Mouse (Mus musculus) hindbrain, embryonic 14.5 days (tissue): ENCODE data around the gene Usp46. TPM values are rescaled to one million over a fixed set of nuclear protein-coding genes. Genes with fewer than 3 reads are reported as not detected.

Experiments
- ATAC-seq: fragments of 200-750 bp; cut with Nextera tagmentation; 2 replicates; pipeline ENCODE4 v1.8.0; 2017; ENCODE audit warnings: moderate number of reproducible peaks, mild to moderate bottlenecking, moderate TSS enrichment, moderate library complexity; ENCODE audit not compliant: low FRiP score
- DNase-seq: peaks from one replicate; pipeline ENCODE4 v3.0.0-alpha.2; 2015; ENCODE audit warnings: low spot score
- H3K27ac ChIP-seq: fragments of 300-500 bp; sonication (generic); 2 replicates; pipeline ENCODE4 v1.5.1; 2014; ENCODE audit warnings: mild to moderate bottlenecking, moderate library complexity
- H3K27me3 ChIP-seq: fragments of 300-500 bp; sonication (generic); 2 replicates; pipeline ENCODE4 v1.6.1; 2014; ENCODE audit warnings: mild to moderate bottlenecking, low read length, mixed read lengths; ENCODE audit not compliant: control insufficient read depth, insufficient read depth
- H3K36me3 ChIP-seq: fragments of 300-500 bp; sonication (generic); replicated peaks from 2 replicates; pipeline ENCODE4 v1.6.1; 2014; ENCODE audit not compliant: control insufficient read depth, insufficient read depth
- H3K4me1 ChIP-seq: fragments of 300-500 bp; sonication (generic); replicated peaks from 2 replicates; pipeline ENCODE4 v1.6.1; 2014; ENCODE audit warnings: antibody characterized with exemption, low read length, mixed read lengths; ENCODE audit not compliant: control insufficient read depth, insufficient read depth
- H3K4me2 ChIP-seq: fragments of 300-500 bp; sonication (generic); replicated peaks from 2 replicates; pipeline ENCODE4 v1.6.1; 2014; ENCODE audit warnings: mild to moderate bottlenecking, moderate library complexity
- H3K4me3 ChIP-seq: fragments of 300-500 bp; sonication (generic); replicated peaks from 2 replicates; pipeline ENCODE4 v1.5.1; 2014; ENCODE audit warnings: mild to moderate bottlenecking, low read length
- H3K9ac ChIP-seq: fragments of 300-500 bp; sonication (generic); 2 replicates; pipeline ENCODE4 v1.6.1; 2014
- H3K9me3 ChIP-seq: fragments of 300-500 bp; sonication (generic); 2 replicates; pipeline ENCODE4 v1.6.1; 2016; ENCODE audit warnings: low read length; ENCODE audit not compliant: control insufficient read depth
- WGBS: fragments of 180-500 bp; shearing (Covaris S2); extraction: QIAGEN DNeasy Blood & Tissue Kit; methylation state at CpG from one replicate; pipeline ENCODE4 v1.1.7; 2014; 5-methylcytosine and 5-hydroxymethylcytosine counted together
- polyA plus RNA-seq: library from polyadenylated mRNA; unstranded; fragments of >200 nt; fragmentation: Nextera tagmentation; extraction: Ambion mirVana; gene quantifications from 2 replicates; pipeline ENCODE4 v1.2.1, GENCODE M21; 2014

Usp46 gene
- polyA plus RNA-seq, 1 experiment from 2014 or later = 41.1 TPM

- Histone ChIP-seq H3K9me3 (no peaks in the 10 kb centered on the region), H3K4me3 (no peak overlapping the region), H3K9ac (no peak overlapping the region), H3K36me3 (no peaks in the 10 kb centered on the region), H3K4me2 (no peak overlapping the region), H3K27ac (no peak overlapping the region), H3K27me3 (no peaks in the 10 kb centered on the region), H3K4me1 (peaks cover 4% of the 10 kb centered on the region; the same call in 1 of the 2 replicates)
- no peak for DNase-seq
- ATAC-seq = no peak
- WGBS = 96% methylated on average over 4 of the region's 4 CpGs
Observed at GRCm38 (mm10) chr5:73955005-73955404, 113.2 kb downstream of the Usp46 start.

DNA sequence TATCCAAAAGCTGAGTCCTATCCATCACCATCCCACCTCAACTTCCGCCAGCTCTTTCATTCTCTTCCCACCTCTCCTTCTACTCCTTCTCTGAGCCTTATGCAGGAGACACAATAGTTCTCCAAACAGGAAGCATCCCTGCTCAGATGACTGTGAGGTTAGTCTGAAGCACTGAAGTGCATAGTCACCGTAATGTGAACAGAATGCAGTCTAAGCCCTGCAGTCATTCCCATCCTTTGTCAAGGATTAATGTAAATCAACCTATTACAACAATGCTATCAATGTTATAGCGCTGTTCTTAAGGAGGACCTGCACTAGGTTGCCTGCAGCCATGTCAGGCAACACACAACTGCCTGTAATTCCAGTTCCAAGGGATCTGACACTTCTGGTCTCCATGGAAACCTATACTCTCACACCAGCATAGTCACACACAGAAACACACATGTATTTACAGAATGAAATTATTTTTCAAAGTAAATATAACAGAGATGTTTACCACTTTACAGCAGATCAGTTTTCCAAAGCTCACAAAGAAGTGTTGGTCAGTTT lies 115.1 kb downstream of the Usp46 start:
- peaks cover 4% of the 10 kb centered on the region; the same call in 1 of the 2 replicates for H3K4me1 ChIP-seq
- 86% methylated on average over 3 of the region's 3 CpGs for WGBS
- no peaks in the 10 kb centered on the region for H3K27me3 ChIP-seq
- H3K36me3 ChIP-seq = no peaks in the 10 kb centered on the region
- DNase-seq = no peak
- H3K4me2 ChIP-seq = no peak overlapping the region
- no peak overlapping the region for H3K9ac ChIP-seq
- ATAC-seq = no peak
- H3K4me3 ChIP-seq = no peak overlapping the region
- H3K9me3 ChIP-seq = no peaks in the 10 kb centered on the region
- no peak overlapping the region for H3K27ac ChIP-seq

DNA sequence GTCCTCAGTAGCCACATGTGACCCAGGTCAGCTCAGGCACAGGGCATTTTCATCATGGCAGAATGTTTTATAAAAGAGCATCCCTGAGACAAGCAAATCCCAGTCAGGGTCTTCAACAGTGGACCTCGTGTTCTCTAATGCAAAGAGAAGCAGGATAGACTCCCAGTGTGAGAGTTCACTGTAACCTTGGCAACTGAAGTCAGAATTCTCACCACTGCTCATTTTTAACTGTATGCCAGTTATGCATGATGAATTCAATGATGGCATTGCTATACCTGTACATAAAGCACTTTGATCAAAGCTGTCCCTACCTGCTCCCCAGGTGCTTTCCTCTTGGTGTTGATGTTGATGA lies 116.6 kb downstream of the Usp46 start:
- H3K27me3 ChIP-seq = no peaks in the 10 kb centered on the region

DNA sequence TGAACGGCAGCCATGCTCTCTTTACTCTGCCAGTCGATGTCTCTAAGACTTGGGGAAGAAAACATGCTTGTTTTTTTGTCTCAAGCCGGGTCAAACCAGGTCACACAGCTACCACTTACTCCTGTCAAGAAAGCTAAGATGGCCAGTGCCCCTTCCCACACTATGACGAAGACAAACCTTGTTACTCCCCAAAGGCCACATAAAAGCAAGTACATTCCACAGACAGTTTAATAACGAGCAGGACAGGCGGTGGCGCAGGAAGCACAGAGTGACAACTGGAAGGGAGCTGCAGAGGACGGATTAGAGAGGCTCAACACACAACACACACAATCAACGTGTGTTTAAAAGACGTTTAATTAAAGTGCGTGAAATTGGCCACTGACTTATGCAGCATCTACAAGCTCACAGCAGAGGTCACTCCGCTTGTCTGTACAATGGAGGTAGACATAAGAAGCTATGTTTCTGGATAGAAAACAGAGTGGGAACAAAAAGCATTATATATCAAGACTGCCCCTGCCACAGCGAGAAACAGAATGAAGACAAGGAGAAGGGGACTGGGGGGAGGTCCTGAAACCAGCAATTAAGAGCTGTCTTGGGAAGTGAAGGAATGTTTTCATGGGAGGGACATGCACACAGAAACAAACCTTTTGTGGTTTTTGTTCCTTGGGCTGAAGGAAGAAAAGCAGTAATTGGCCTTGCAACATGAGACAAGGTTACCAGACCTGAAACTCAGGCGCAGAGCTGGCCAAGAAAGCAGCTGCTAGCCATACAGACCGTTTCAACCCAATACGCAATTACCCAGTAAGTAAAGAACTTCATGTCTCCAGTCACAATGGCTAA lies 117.2 kb downstream of the Usp46 start:
- Histone ChIP-seq H3K9me3 (no peaks in the 10 kb centered on the region), H3K36me3 (no peaks in the 10 kb centered on the region), H3K27me3 (no peaks in the 10 kb centered on the region), H3K9ac (no peak overlapping the region), H3K4me2 (no peak overlapping the region), H3K4me1 (peaks cover 4% of the 10 kb centered on the region; the same call in 1 of the 2 replicates), H3K27ac (no peak overlapping the region), H3K4me3 (no peak overlapping the region)
- WGBS = 24% methylated on average over 16 of the region's 16 CpGs
- no peak for DNase-seq
- no peak; the same call in 1 of the 2 replicates for ATAC-seq

More for the DNA sequence above, 116.6 kb downstream of the Usp46 start:
- Histone ChIP-seq H3K4me3 (no peak overlapping the region), H3K27ac (no peak overlapping the region), H3K36me3 (no peaks in the 10 kb centered on the region), H3K4me1 (peaks cover 4% of the 10 kb centered on the region; the same call in 1 of the 2 replicates), H3K9ac (no peak overlapping the region), H3K9me3 (no peaks in the 10 kb centered on the region), H3K4me2 (no peak overlapping the region)
- DNase-seq = no peak
- no peak for ATAC-seq
- WGBS = 40% methylated on average over 1 of the region's 1 CpGs

Other genes with a start within 250 kb of the Usp46 start
- gene Rasl11b, start 126.9 kb upstream of the Usp46 start, polyA plus RNA-seq = 15.4 and 16.5 TPM in 2 replicates